10 mouse cellular contexts compared by ENCODE assay signal in the genomic region with DNA sequence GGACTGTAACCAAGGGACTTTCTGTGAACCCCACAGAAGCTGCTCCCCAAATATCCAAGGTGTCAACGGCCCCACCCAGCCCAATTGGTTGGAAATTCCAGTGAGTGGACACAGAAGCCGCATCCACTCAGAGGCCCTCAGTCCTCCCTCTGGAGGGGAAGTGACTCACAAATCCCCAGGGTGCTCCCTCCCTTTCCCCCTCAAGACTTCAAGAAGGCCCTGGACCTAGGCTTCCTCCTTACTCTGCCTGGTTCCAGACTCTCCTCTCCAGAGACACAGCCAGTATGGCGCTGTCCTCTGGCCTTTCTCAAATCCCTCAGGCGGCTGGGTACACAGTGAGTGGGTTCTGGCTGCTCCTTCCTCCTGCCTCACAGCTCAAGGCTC.
DNase-seq lines count a peak whose midpoint lies in the region; ATAC-seq and TF ChIP-seq lines count a peak whose summit lies in the region.
"Had no signal": no experiment of that assay in that cellular context is flagged by ENCODE, and none has a peak within 500 bp of the region (broad histone marks: within the 10 kb centered on the region; RNA-seq: fewer than 3 reads in every experiment).

No protein-coding gene starts in this region.

- no peak overlapping the region for H3K4me3 ChIP-seq in kidney, adult 2 months (ENCODE audit: insufficient read depth, low read depth, low read length)
- H3K4me3 ChIP-seq in CH12.LX (replicated peaks in 1 of 3; ENCODE audit: low read depth in 2 of 3, low read length in 2 of 3, poor library complexity in 1 of 3): no peak overlapping the region
- no peak overlapping the region for H3K4me3 ChIP-seq in intestine, postnatal 0 days (ENCODE audit: low read depth, low read length)
- H3K4me3 ChIP-seq: forebrain, embryonic 15.5 days; hindbrain, embryonic 15.5 days had no signal

- dilution Hi-C loops in CH12.LX (cut with MboI; ENCODE audit: extremely low pct_ligation_motif_present, extremely low pct_unique_long_range_greater_than_20kb, low sequenced_read_pairs): no loop called here

- DNase-seq in kidney, adult 2 months: no peak
- DNase-seq in kidney, adult 8-10 months: no peak
- peak; percentile 30 for DNase-seq in CH12.LX (ENCODE audit: extremely low read depth)
- DNase-seq in heart, adult 18-20 months: peak; percentile 64 to 81
- DNase-seq in heart, postnatal 4 days: peak; percentile 51
- no peak for DNase-seq in kidney, postnatal 10 days

- no peaks in the 10 kb centered on the region for H3K9me3 ChIP-seq in CH12.LX (replicated peaks; ENCODE audit: low read length)
- H3K9me3 ChIP-seq in intestine, postnatal 0 days (ENCODE audit: control insufficient read depth): no peaks in the 10 kb centered on the region
- H3K9me3 ChIP-seq: forebrain, embryonic 15.5 days; hindbrain, embryonic 15.5 days had no signal

- no peak overlapping the region for H3K9ac ChIP-seq in CH12.LX (ENCODE audit: insufficient read depth, low read depth)
- no peak overlapping the region for H3K9ac ChIP-seq in intestine, postnatal 0 days (ENCODE audit: low read depth, low read length)
- H3K9ac ChIP-seq: forebrain, embryonic 15.5 days; hindbrain, embryonic 15.5 days had no signal

- ATAC-seq in activated CD4-positive, CD25-positive, alpha-beta regulatory T cell, adult 4 months: no peak
- no peak for ATAC-seq in intestine, postnatal 0 days
- ATAC-seq: forebrain, embryonic 15.5 days had no signal

- no peaks in the 10 kb centered on the region for H3K27me3 ChIP-seq in kidney, adult 2 months (replicated peaks; ENCODE audit: control insufficient read depth, insufficient read depth, low read length)
- no peaks in the 10 kb centered on the region for H3K27me3 ChIP-seq in CH12.LX (replicated peaks)
- no peaks in the 10 kb centered on the region for H3K27me3 ChIP-seq in intestine, postnatal 0 days (replicated peaks; ENCODE audit: control insufficient read depth, insufficient read depth, low read length)
- H3K27me3 ChIP-seq: forebrain, embryonic 15.5 days; hindbrain, embryonic 15.5 days had no signal

- H3K79me2 ChIP-seq in CH12.LX (replicated peaks; ENCODE audit: control insufficient read depth, extremely low read depth, insufficient read depth, poor library complexity, severe bottlenecking): 0 out of 2 replicates have a peak, but pooled peaks cover 4% of the 10 kb centered on the region

- no peak for TF ChIP-seq EP300 in CH12.LX (IDR thresholded peaks at IDR 0.05; ENCODE audit: low read length)

- no peak overlapping the region for H3K4me2 ChIP-seq in CH12.LX (ENCODE audit: insufficient read depth, low read depth, poor library complexity, severe bottlenecking)
- no peak overlapping the region for H3K4me2 ChIP-seq in intestine, postnatal 0 days (replicated peaks; ENCODE audit: low read depth)
- H3K4me2 ChIP-seq: forebrain, embryonic 15.5 days; hindbrain, embryonic 15.5 days had no signal

- no peak for TF ChIP-seq CTCF in kidney, adult 2 months (conservative IDR thresholded peaks at IDR 0.05; ENCODE audit: insufficient read depth, insufficient read length, low read depth, low read length)
- TF ChIP-seq CTCF in CH12.LX (conservative IDR thresholded peaks at IDR 0.05 in 1 of 2, IDR thresholded peaks at IDR 0.05 in 1 of 2; ENCODE audit: low read depth in 2 of 2, low read length in 2 of 2): no peak
- no peak for TF ChIP-seq CTCF in intestine, postnatal 0 days (IDR thresholded peaks at IDR 0.05; ENCODE audit: low read depth)

- peaks cover 11% of the 10 kb centered on the region; the same call in 1 of the 2 replicates for H3K4me1 ChIP-seq in kidney, adult 2 months (ENCODE audit: control insufficient read depth, insufficient read depth, low read length)
- peaks cover 33 to 77% of the 10 kb centered on the region in 2 experiments for H3K4me1 ChIP-seq in CH12.LX (ENCODE audit: control insufficient read depth in 1 of 2, insufficient read depth in 2 of 2)
- H3K4me1 ChIP-seq in intestine, postnatal 0 days (replicated peaks; ENCODE audit: control insufficient read depth, insufficient read depth, low read length): peaks cover 4% of the 10 kb centered on the region

- no peak for TF ChIP-seq RAD21 in CH12.LX (IDR thresholded peaks at IDR 0.05; ENCODE audit: low read depth, low read length)

- 69% methylated on average over 4 of the region's 4 CpGs for WGBS in kidney, adult 2 months
- 72% methylated on average over 4 of the region's 4 CpGs for WGBS in intestine, postnatal 0 days

- no peak for TF ChIP-seq POLR2A in kidney, adult 2 months (IDR thresholded peaks at IDR 0.05; ENCODE audit: low read depth, low read length)
- no peak for TF ChIP-seq POLR2A in CH12.LX (IDR thresholded peaks at IDR 0.05; ENCODE audit: low read depth, low read length)

- in situ Hi-C loops in CH12.LX (cut with MboI; ENCODE audit: low pct_ligation_motif_present, low pct_unique_long_range_greater_than_20kb, low sequenced_read_pairs): no loop called here

- H3K27ac ChIP-seq in kidney, adult 2 months (ENCODE audit: insufficient read depth, low read depth, low read length): peak overlapping the region; percentile 29; the same call in 1 of the 2 replicates
- H3K27ac ChIP-seq in CH12.LX (ENCODE audit: insufficient read depth, low read depth): no peak overlapping the region
- H3K27ac ChIP-seq in intestine, postnatal 0 days (ENCODE audit: low read depth, low read length): no peak overlapping the region
- H3K27ac ChIP-seq: forebrain, embryonic 15.5 days; hindbrain, embryonic 15.5 days had no signal

- no peaks in the 10 kb centered on the region for H3K36me3 ChIP-seq in kidney, adult 2 months (ENCODE audit: control insufficient read depth, insufficient read depth, low read length)
- peaks cover 0 to 6% of the 10 kb centered on the region in 2 experiments for H3K36me3 ChIP-seq in CH12.LX (replicated peaks in 1 of 2; ENCODE audit: control insufficient read depth in 1 of 2, insufficient read depth in 1 of 2, low read length in 1 of 2)
- no peaks in the 10 kb centered on the region; the same call in 1 of the 2 replicates for H3K36me3 ChIP-seq in intestine, postnatal 0 days (ENCODE audit: control insufficient read depth, insufficient read depth)
- H3K36me3 ChIP-seq: forebrain, embryonic 15.5 days; hindbrain, embryonic 15.5 days had no signal

TF ChIP-seq in CH12.LX, 34 proteins besides CTCF, POLR2A, EP300 and RAD21:
- TF ChIP-seq KAT2A (IDR thresholded peaks at IDR 0.05; ENCODE audit: insufficient replicate concordance, low read length) (no peak), UBTF (IDR thresholded peaks at IDR 0.05; ENCODE audit: low read depth, low read length) (no peak), ELF1 (IDR thresholded peaks at IDR 0.05; ENCODE audit: low read depth, low read length) (no peak), USF1 (IDR thresholded peaks at IDR 0.05; ENCODE audit: low read depth, low read length) (no peak), MYC (IDR thresholded peaks at IDR 0.05; ENCODE audit: low read depth, low read length) (no peak), NRF1 (IDR thresholded peaks at IDR 0.05; ENCODE audit: low read depth, low read length) (no peak), ZC3H11A (IDR thresholded peaks at IDR 0.05; ENCODE audit: low read depth, low read length) (no peak), ZNF384 (IDR thresholded peaks at IDR 0.05; ENCODE audit: low read depth, low read length) (no peak), USF2 (conservative IDR thresholded peaks at IDR 0.05; ENCODE audit: low read depth, low read length) (no peak), SMC3 (IDR thresholded peaks at IDR 0.05; ENCODE audit: low read depth, low read length) (no peak), SIN3A (IDR thresholded peaks at IDR 0.05; ENCODE audit: low read length) (no peak), ETS1 (conservative IDR thresholded peaks at IDR 0.05; ENCODE audit: low read depth, low read length) (no peak), MXI1 (IDR thresholded peaks at IDR 0.05; ENCODE audit: low read depth, low read length) (no peak), JUND (conservative IDR thresholded peaks at IDR 0.05; ENCODE audit: low read depth, low read length) (no peak), ZMIZ1 (IDR thresholded peaks at IDR 0.05; ENCODE audit: low read depth, low read length) (no peak), TBP (conservative IDR thresholded peaks at IDR 0.05; ENCODE audit: low read depth, low read length) (no peak)
TF ChIP-seq in CH12.LX: peak in this region for 0.

Comparison
In these comparisons a context has a peak if more than half of its experiments do, and no peak if none do; other contexts are left out.
1. DNase-seq: peak in CH12.LX (single experiment), heart, adult 18-20 months (2 of 2) and heart, postnatal 4 days (single experiment); none in kidney, adult 2 months (single experiment), kidney, adult 8-10 months (0 of 2) and kidney, postnatal 10 days (single experiment).